Mouse (Mus musculus): ENCODE measurements around the gene Sgsm2. TPM values are rescaled to one million over a fixed set of nuclear protein-coding genes. Genes with fewer than 3 reads are reported as not detected.

The Sgsm2 gene
- polyA plus RNA-seq, 2 experiments: 1.1 to 2.6 TPM

DNA sequence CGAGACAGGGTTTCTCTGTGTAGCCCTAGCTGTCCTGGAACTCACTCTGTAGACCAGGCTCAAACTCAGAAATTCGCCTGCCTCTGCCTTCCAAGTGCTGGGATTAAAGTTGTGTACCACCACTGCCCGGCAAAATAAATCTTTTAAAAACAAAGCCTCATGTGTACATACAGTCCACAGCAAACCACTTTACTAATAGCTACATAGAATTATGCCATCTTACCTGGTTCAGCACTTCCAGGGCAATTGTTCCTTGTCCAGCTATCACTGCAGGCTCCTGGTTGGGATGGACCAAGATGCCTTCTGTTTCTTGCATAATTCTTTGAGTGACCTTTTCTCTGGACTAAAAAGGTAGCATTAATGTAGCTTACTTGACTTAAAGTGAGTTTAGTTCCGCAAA lies 13.1 kb upstream of the Sgsm2 start:
- Histone ChIP-seq H3K4me3 (ENCODE audit: insufficient read depth in 1 of 2, low read depth in 2 of 2, low read length in 2 of 2) (no peak overlapping the region), H3K27me3 (ENCODE audit: control insufficient read depth, insufficient read depth, low read length) (no peaks in the 10 kb centered on the region), H3K4me1 (replicated peaks; ENCODE audit: control insufficient read depth in 2 of 2, insufficient read depth in 2 of 2, low read length in 1 of 2) (no peaks in the 10 kb centered on the region), H3K4me2 (ENCODE audit: low read depth) (no peak overlapping the region), H3K9me3 (ENCODE audit: control insufficient read depth, low read length) (no peaks in the 10 kb centered on the region), H3K27ac (no peak overlapping the region), H3K36me3 (replicated peaks; ENCODE audit: control insufficient read depth, insufficient read depth, low read depth) (peaks cover 44% of the 10 kb centered on the region), H3K9ac (replicated peaks) (no peak overlapping the region)
- ATAC-seq (ENCODE audit: insufficient read depth) (no peak), DNase-seq (ENCODE audit: low read depth in 3 of 3, low spot score in 3 of 3) (no peak)
- 64% methylated on average over 4 of the region's 4 CpGs for WGBS (ENCODE audit: insufficient replicate concordance)
- no peak for TF ChIP-seq EP300 (IDR thresholded peaks at IDR 0.05; ENCODE audit: low read depth)
- no peak for TF ChIP-seq CTCF (IDR thresholded peaks at IDR 0.05; ENCODE audit: low read depth)

GRCm38 (mm10) chr11:74908618-74909399 lies 11.9 kb upstream of the Sgsm2 start:
- no peak for ATAC-seq (ENCODE audit: insufficient read depth)

DNA sequence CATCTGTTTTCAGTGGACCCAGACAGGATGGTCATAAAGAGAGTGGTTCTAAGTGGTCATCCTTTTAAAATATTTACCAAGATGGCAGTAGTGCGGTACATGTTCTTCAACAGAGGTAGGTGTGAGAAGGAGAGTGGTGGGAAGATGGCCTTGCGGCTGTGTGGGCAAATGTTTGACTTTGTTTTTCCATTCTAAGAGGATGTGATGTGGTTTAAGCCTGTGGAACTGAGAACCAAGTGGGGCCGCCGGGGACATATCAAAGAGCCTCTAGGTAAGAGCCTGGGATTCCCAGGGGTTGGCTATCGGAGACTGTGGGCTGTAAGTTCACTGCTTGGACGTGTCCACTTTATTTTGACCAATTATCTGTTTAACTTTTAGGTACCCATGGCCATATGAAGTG lies 11.0 kb upstream of the Sgsm2 start:
- no peak overlapping the region for H3K4me3 ChIP-seq (ENCODE audit: insufficient read depth in 1 of 2, low read depth in 2 of 2, low read length in 2 of 2)
- H3K9ac ChIP-seq (replicated peaks): no peak overlapping the region
- H3K4me2 ChIP-seq (ENCODE audit: low read depth): no peak overlapping the region
- H3K27ac ChIP-seq: no peak overlapping the region
- H3K4me1 ChIP-seq (replicated peaks; ENCODE audit: control insufficient read depth in 2 of 2, insufficient read depth in 2 of 2, low read length in 1 of 2): no peaks in the 10 kb centered on the region
- no peaks in the 10 kb centered on the region for H3K9me3 ChIP-seq (ENCODE audit: control insufficient read depth, low read length)
- DNase-seq (ENCODE audit: low read depth in 3 of 3, low spot score in 3 of 3) (no peak), ATAC-seq (ENCODE audit: insufficient read depth) (no peak)
- H3K36me3 ChIP-seq (replicated peaks; ENCODE audit: control insufficient read depth, insufficient read depth, low read depth): peaks cover 63% of the 10 kb centered on the region
- WGBS (ENCODE audit: insufficient replicate concordance): 82% methylated on average over 6 of the region's 6 CpGs
- H3K27me3 ChIP-seq (ENCODE audit: control insufficient read depth, insufficient read depth, low read length): no peaks in the 10 kb centered on the region
- TF ChIP-seq EP300 (IDR thresholded peaks at IDR 0.05; ENCODE audit: low read depth): no peak
- no peak for TF ChIP-seq CTCF (IDR thresholded peaks at IDR 0.05; ENCODE audit: low read depth)

More at GRCm38 (mm10) chr11:74908618-74909399, 11.9 kb upstream of the Sgsm2 start:
- no peak overlapping the region for H3K4me3 ChIP-seq (ENCODE audit: insufficient read depth in 1 of 2, low read depth in 2 of 2, low read length in 2 of 2)
- H3K27me3 ChIP-seq (ENCODE audit: control insufficient read depth, insufficient read depth, low read length): no peaks in the 10 kb centered on the region
- WGBS (ENCODE audit: insufficient replicate concordance): 78% methylated on average over 12 of the region's 12 CpGs
- TF ChIP-seq CTCF (IDR thresholded peaks at IDR 0.05; ENCODE audit: low read depth) (no peak), EP300 (IDR thresholded peaks at IDR 0.05; ENCODE audit: low read depth) (no peak)
- peaks cover 54% of the 10 kb centered on the region for H3K36me3 ChIP-seq (replicated peaks; ENCODE audit: control insufficient read depth, insufficient read depth, low read depth)
- H3K27ac ChIP-seq: no peak overlapping the region
- no peak overlapping the region for H3K4me2 ChIP-seq (ENCODE audit: low read depth)
- no peak for DNase-seq (ENCODE audit: low read depth in 3 of 3, low spot score in 3 of 3)
- H3K9me3 ChIP-seq (ENCODE audit: control insufficient read depth, low read length): no peaks in the 10 kb centered on the region
- no peaks in the 10 kb centered on the region for H3K4me1 ChIP-seq (replicated peaks; ENCODE audit: control insufficient read depth in 2 of 2, insufficient read depth in 2 of 2, low read length in 1 of 2)
- no peak overlapping the region for H3K9ac ChIP-seq (replicated peaks)

DNA sequence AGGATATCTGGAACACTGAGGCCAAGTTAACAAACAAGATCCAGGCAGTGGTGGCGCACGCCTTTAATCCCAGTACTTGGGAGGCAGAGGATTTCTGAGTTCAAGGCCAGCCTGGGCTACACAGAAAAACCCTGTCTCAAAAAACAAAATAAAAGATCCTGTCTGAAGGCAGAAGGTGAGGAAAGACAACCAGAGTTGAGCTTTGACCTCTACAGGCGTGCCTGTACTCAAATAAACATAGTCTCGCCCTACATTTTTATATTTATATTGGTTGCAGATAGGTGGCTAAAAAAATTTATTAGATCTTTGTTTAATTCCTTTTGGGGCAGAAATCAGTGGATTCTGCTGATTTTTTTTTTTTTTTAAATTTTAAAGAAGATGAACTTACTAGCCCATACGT lies 5.6 kb upstream of the Sgsm2 start:
- DNase-seq (ENCODE audit: low read depth in 3 of 3, low spot score in 3 of 3): no peak
- TF ChIP-seq CTCF (IDR thresholded peaks at IDR 0.05; ENCODE audit: low read depth) (no peak), EP300 (IDR thresholded peaks at IDR 0.05; ENCODE audit: low read depth) (no peak)
- Histone ChIP-seq H3K9ac (replicated peaks) (no peak overlapping the region), H3K4me2 (ENCODE audit: low read depth) (no peak overlapping the region), H3K9me3 (ENCODE audit: control insufficient read depth, low read length) (no peaks in the 10 kb centered on the region), H3K36me3 (replicated peaks; ENCODE audit: control insufficient read depth, insufficient read depth, low read depth) (peaks cover 74% of the 10 kb centered on the region), H3K27ac (no peak overlapping the region), H3K4me1 (replicated peaks; ENCODE audit: control insufficient read depth in 2 of 2, insufficient read depth in 2 of 2, low read length in 1 of 2) (peaks cover 0 to 6% of the 10 kb centered on the region in 2 experiments; a peak in 3 of 4 replicates), H3K4me3 (ENCODE audit: insufficient read depth in 1 of 2, low read depth in 2 of 2, low read length in 2 of 2) (no peak overlapping the region), H3K27me3 (ENCODE audit: control insufficient read depth, insufficient read depth, low read length) (no peaks in the 10 kb centered on the region)
- ATAC-seq (ENCODE audit: insufficient read depth): no peak
- 75% methylated on average over 5 of the region's 5 CpGs for WGBS (ENCODE audit: insufficient replicate concordance)

DNA sequence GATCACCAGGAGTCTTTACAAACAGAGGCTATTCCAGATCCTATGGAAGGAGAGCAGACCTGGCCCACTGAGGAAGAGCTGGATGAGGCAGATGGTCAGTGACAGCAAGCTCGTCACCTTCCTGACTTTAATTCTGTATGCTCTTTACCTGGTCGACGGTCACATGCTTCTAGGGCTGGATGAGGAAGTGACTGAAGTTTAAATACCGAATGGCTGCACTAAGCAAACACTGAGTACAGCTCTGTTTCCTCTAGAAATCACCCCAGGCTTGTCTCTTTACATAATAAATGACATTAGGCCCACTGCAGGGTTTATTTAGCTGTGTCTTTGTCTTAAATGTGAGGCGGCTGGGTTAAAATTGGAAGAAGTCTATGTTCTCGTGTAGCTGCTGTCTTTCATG lies 4.7 kb upstream of the Sgsm2 start:
- H3K9ac ChIP-seq (replicated peaks): no peak overlapping the region
- DNase-seq (ENCODE audit: low read depth in 3 of 3, low spot score in 3 of 3) (no peak), ATAC-seq (ENCODE audit: insufficient read depth) (no peak)
- WGBS (ENCODE audit: insufficient replicate concordance): 82% methylated on average over 6 of the region's 6 CpGs
- H3K27me3 ChIP-seq (ENCODE audit: control insufficient read depth, insufficient read depth, low read length): no peaks in the 10 kb centered on the region
- H3K4me3 ChIP-seq (ENCODE audit: insufficient read depth in 1 of 2, low read depth in 2 of 2, low read length in 2 of 2): no peak overlapping the region
- H3K36me3 ChIP-seq (replicated peaks; ENCODE audit: control insufficient read depth, insufficient read depth, low read depth): peaks cover 65% of the 10 kb centered on the region
- H3K4me2 ChIP-seq (ENCODE audit: low read depth): no peak overlapping the region
- peaks cover 0 to 6% of the 10 kb centered on the region in 2 experiments; a peak in 3 of 4 replicates for H3K4me1 ChIP-seq (replicated peaks; ENCODE audit: control insufficient read depth in 2 of 2, insufficient read depth in 2 of 2, low read length in 1 of 2)
- no peak overlapping the region for H3K27ac ChIP-seq
- TF ChIP-seq CTCF (IDR thresholded peaks at IDR 0.05; ENCODE audit: low read depth): no peak
- no peak for TF ChIP-seq EP300 (IDR thresholded peaks at IDR 0.05; ENCODE audit: low read depth)
- H3K9me3 ChIP-seq (ENCODE audit: control insufficient read depth, low read length): no peaks in the 10 kb centered on the region

All from liver, embryonic 14.5 days (tissue).